7 mouse cellular contexts compared by ENCODE assay signal in genomic region chr11:72041768-72042607, GRCm38 (mm10). TPM values are rescaled to one million over a fixed set of nuclear protein-coding genes. Genes with fewer than 3 reads are reported as not detected.
DNase-seq lines count a peak whose midpoint lies in the region; ATAC-seq lines count a peak whose summit lies in the region.

Gene Pimreg (plus strand): TSS chr11:72042032.

- H3K9me3 ChIP-seq in intestine, embryonic 14.5 days (ENCODE audit: control insufficient read depth, low read length), result no peaks in the 10 kb centered on the region
- H3K9me3 ChIP-seq in midbrain, embryonic 11.5 days (ENCODE audit: control insufficient read depth, low read length), result no peaks in the 10 kb centered on the region

- no peaks in the 10 kb centered on the region for H3K27me3 ChIP-seq in intestine, embryonic 14.5 days (replicated peaks; ENCODE audit: control insufficient read depth, insufficient read depth, low read length)
- H3K27me3 ChIP-seq in midbrain, embryonic 11.5 days (ENCODE audit: control insufficient read depth, insufficient read depth, low read length), result peaks cover 3% of the 10 kb centered on the region; the same call in 1 of the 2 replicates

- H3K9ac ChIP-seq in intestine, embryonic 14.5 days (ENCODE audit: low read length), result peak within 1 kb of the TSS; percentile 59
- H3K9ac ChIP-seq in midbrain, embryonic 11.5 days (ENCODE audit: low read length), result peak within 1 kb of the TSS; percentile 76

- peak within 1 kb of the TSS; percentile 70 for H3K4me3 ChIP-seq in intestine, embryonic 14.5 days (ENCODE audit: low read depth, low read length)
- peak within 1 kb of the TSS; percentile 66 for H3K4me3 ChIP-seq in midbrain, embryonic 11.5 days (ENCODE audit: low read depth, low read length)

- peak; percentile 64 for DNase-seq in adipocyte (ENCODE audit: low spot score)
- DNase-seq in gastrocnemius, postnatal 14 days, result peak; percentile 84
- peak; percentile 95 for DNase-seq in intestine, embryonic 14.5 days (ENCODE audit: low spot score)
- DNase-seq in left cerebral cortex, postnatal 4 days, result peak; percentile 94
- DNase-seq in midbrain, embryonic 11.5 days (ENCODE audit: low spot score, missing footprints), result peak; percentile 99
- DNase-seq in skeletal muscle tissue, adult 2 months (ENCODE audit: low read depth, low spot score), result peak; percentile 44

- WGBS in intestine, embryonic 14.5 days, result under 1% methylated on average over 52 of the region's 52 CpGs
- WGBS in midbrain, embryonic 11.5 days, result under 1% methylated on average over 52 of the region's 52 CpGs

- intact Hi-C loops in gastrocnemius, postnatal 14 days (cut with DNase I; ENCODE audit: low total_unique reads), result no loop called here
- intact Hi-C loops in left cerebral cortex, postnatal 4 days (cut with DNase I), result no loop called here

- ATAC-seq in common myeloid progenitor, adult 5-6 weeks (replicated peaks; ENCODE audit: low read depth, poor library complexity, severe bottlenecking), result peak; percentile 86
- ATAC-seq in intestine, embryonic 14.5 days (replicated peaks; ENCODE audit: low FRiP score, low TSS enrichment, low read depth), result peak; percentile 88
- peak; percentile 93 for ATAC-seq in midbrain, embryonic 11.5 days (ENCODE audit: low FRiP score)

- H3K4me1 ChIP-seq in intestine, embryonic 14.5 days (replicated peaks; ENCODE audit: control insufficient read depth, insufficient read depth, low read length), result peaks cover 25% of the 10 kb centered on the region
- H3K4me1 ChIP-seq in midbrain, embryonic 11.5 days (ENCODE audit: control insufficient read depth, insufficient read depth, low read length), result peaks cover 43% of the 10 kb centered on the region

- peak within 1 kb of the TSS; percentile 79 for H3K4me2 ChIP-seq in intestine, embryonic 14.5 days (ENCODE audit: low read length)
- H3K4me2 ChIP-seq in midbrain, embryonic 11.5 days, result peak within 1 kb of the TSS; percentile 87

- peaks cover 31% of the 10 kb centered on the region for H3K36me3 ChIP-seq in intestine, embryonic 14.5 days (ENCODE audit: control insufficient read depth, insufficient read depth, low read length)
- H3K36me3 ChIP-seq in midbrain, embryonic 11.5 days (ENCODE audit: control insufficient read depth, insufficient read depth, low read length), result peaks cover 15% of the 10 kb centered on the region; the same call in 1 of the 2 replicates

- H3K27ac ChIP-seq in intestine, embryonic 14.5 days (ENCODE audit: low read depth), result peak within 1 kb of the TSS; percentile 52
- H3K27ac ChIP-seq in midbrain, embryonic 11.5 days (ENCODE audit: low read depth, low read length), result peak within 1 kb of the TSS; percentile 65

RNA-seq across cellular contexts. Expression of gene Pimreg, which starts in this region (rescaled TPM):
- total RNA-seq in common myeloid progenitor, adult 5-6 weeks (2017), result 14.9 and 16.1 TPM in 2 replicates
- 1 to 10 TPM; 3.9 to 5.6 TPM for total RNA-seq in gastrocnemius, postnatal 14 days (2021)
- 107 and 113 TPM in 2 replicates for polyA plus RNA-seq in intestine, embryonic 14.5 days (2014; fragmentation: Nextera tagmentation; extraction: Ambion mirVana)
- total RNA-seq in left cerebral cortex, postnatal 4 days (2021), result 1 to 10 TPM; 9.3 to 9.7 TPM
- 201 and 214 TPM in 2 replicates for polyA plus RNA-seq in midbrain, embryonic 11.5 days (2014; fragmentation: Nextera tagmentation; extraction: Ambion mirVana)

Comparison
In these comparisons a context has a peak if more than half of its experiments do, and no peak if none do; other contexts are left out.
1. Peak in every context shown above with its lines: DNase-seq, ATAC-seq, H3K4me3 ChIP-seq and H3K27ac ChIP-seq.
2. DNase-seq: peak in every context shown above with its lines; median percentile 99 in midbrain, embryonic 11.5 days; 95 in intestine, embryonic 14.5 days; 94 in left cerebral cortex, postnatal 4 days; 84 in gastrocnemius, postnatal 14 days; 64 in adipocyte; 44 in skeletal muscle tissue, adult 2 months.